Mouse (Mus musculus) embryo, embryonic 9.5 days (tissue): Measurements from ENCODE around the gene Washc3.

Experiments used
- DNase-seq: peaks from one replicate; pipeline ENCODE4 v3.0.0-alpha.2; 2017; ENCODE audit errors: extremely low spot score

The Washc3 gene

GRCm38 (mm10) chr10:88255556-88255955 is 54.7 kb downstream of the Washc3 start:
- no peak for DNase-seq

GRCm38 (mm10) chr10:88260309-88260708 is 59.4 kb downstream of the Washc3 start:
- no peak for DNase-seq

- DNase-seq = no peak
Measured at GRCm38 (mm10) chr10:88261186-88261585, 60.3 kb downstream of the Washc3 start.

GRCm38 (mm10) chr10:88263383-88263782 is 62.5 kb downstream of the Washc3 start:
- no peak for DNase-seq

GRCm38 (mm10) chr10:88274045-88274444 is 73.2 kb downstream of the Washc3 start:
- no peak for DNase-seq

- DNase-seq = no peak
Measured at GRCm38 (mm10) chr10:88281699-88282098, 80.8 kb downstream of the Washc3 start.

- DNase-seq = no peak
Measured at GRCm38 (mm10) chr10:88284343-88284990, 83.6 kb downstream of the Washc3 start.

- DNase-seq = no peak
Measured at GRCm38 (mm10) chr10:88287261-88287660, 86.4 kb downstream of the Washc3 start.

- DNase-seq = no peak
Measured at GRCm38 (mm10) chr10:88288061-88288460, 87.2 kb downstream of the Washc3 start.

- DNase-seq = no peak
Measured at GRCm38 (mm10) chr10:88295091-88295490, 94.2 kb downstream of the Washc3 start.
